Mouse (Mus musculus) right cerebral cortex, postnatal 36 days (tissue): ENCODE measurements around the gene Gnai2.

Source experiments
- DNase-seq, 2 experiments: peaks; one replicate each; pipeline ENCODE4 v3.0.0; 2022; ENCODE audit warnings: low spot score in 2 of 2, mixed read lengths in 1 of 2

The Gnai2 gene

GRCm38 (mm10) chr9:107635279-107636028, at the start of gene Gnai2:
Gene Gnai2, minus strand, starts transcription at chr9:107635367.
- DNase-seq = peak; percentile 88 to 91

GRCm38 (mm10) chr9:107682405-107682804, 47.2 kb upstream of the Gnai2 start:
- DNase-seq = no peak

GRCm38 (mm10) chr9:107679501-107679900, 44.3 kb upstream of the Gnai2 start, which contains the start of gene Gnat1:
Gene Gnat1, minus strand, starts transcription at chr9:107679712.
- no peak for DNase-seq

DNA sequence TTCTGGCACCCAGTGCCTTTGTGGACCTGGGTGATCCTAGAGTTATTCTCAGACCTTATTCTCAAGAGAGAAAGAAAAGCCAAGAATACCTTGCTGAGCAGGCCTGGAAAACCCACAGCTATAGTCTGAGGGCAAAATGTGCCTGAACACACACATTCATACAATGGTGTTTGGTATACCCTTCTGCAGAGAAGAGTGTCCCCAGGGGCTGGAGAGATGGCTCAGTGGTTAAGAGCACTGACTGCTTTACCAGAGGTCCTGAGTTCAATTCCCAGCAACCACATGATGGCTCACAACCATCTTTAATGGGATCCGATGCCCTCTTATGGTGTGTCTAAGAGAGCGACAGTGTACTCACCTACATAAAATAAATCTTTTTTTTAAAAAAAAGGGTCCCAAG, 43.7 kb upstream of the Gnai2 start:
- DNase-seq = no peak

DNA sequence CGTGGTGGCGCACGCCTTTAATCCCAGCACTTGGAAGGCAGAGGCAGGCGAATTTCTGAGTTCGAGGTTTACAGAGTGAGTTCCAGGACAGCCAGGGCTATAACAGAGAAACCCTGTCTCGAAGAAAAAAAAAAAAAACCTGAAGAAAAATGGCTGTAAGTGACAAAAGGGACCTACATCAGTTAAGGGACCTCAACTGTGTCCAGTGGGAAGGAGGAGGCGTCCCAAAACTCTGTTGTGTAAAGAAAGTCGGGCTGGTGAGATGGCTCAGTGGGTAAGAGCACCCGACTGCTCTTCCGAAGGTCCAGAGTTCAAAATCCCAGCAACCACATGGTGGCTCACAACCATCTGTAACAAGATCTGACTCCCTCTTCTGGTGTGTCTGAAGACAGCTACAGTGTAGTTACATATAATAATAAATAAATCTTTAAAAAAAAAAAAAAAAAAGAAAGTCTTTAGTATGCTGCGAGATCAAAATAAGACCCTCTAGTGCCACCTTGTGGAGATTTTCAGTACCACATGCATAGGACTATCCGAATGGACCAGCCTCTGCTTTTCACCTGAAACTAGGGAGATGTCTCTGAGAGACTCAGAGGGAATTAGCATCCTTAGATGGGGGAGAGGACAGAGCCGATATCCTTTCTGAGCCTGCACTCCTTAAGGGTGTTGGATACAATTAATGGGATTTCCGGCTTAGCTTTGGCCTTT, 42.8 kb upstream of the Gnai2 start:
- DNase-seq = peak; percentile 46 to 67

DNA sequence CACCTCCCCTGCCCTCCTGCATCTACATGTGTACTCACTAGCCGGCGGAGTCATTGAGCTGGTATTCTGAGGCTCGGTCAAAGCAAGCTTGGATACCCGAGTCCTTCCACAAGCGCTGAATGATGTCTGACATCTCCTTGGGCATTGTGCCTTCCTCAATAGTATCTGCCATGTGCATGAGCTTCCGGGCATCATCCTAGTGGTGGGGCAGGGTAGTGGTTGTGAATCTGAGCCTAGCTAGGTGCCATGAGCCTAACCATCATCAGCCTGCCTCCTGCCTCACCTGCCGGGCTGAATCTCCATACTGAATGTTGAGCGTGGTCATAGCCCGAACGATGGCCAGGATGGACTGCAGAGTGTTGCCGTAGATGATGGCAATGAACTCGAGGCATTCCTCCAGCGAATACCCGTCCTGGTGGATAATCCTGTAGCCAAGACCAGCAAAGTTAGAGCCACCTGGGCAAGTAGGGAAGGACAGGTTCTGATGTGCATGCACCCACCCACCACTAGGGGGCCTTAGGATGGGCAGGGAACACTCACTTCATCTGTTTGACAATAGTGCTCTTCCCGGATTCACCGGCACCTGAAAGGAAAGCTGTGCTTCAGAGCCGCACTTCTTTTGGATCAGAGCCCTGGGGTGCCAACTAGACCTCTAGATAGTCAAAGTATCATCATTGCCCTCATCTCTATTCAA, 42.1 kb upstream of the Gnai2 start:
- DNase-seq = no peak

DNA sequence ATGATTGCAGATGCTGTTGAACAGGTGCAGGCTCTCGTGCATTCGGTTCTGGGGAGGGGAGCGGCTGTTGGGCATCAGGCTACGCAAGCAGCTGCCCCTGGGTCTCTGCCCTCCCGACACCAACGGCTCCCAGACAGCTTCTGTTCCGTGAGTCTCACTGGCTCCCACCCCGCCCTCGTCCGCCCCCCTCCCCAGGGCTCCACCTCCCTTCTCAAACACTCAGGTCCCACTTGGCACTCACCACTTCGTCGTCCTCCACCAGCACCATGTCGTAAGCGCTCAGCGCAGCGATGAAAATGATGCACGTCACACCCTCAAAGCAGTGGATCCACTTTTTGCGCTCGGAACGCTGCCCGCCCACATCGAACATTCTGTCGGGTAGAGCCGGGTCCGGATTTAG, 41.1 kb upstream of the Gnai2 start:
- DNase-seq = no peak

GRCm38 (mm10) chr9:107675671-107676301, 40.6 kb upstream of the Gnai2 start:
- peak; percentile 41 to 45 for DNase-seq

DNA sequence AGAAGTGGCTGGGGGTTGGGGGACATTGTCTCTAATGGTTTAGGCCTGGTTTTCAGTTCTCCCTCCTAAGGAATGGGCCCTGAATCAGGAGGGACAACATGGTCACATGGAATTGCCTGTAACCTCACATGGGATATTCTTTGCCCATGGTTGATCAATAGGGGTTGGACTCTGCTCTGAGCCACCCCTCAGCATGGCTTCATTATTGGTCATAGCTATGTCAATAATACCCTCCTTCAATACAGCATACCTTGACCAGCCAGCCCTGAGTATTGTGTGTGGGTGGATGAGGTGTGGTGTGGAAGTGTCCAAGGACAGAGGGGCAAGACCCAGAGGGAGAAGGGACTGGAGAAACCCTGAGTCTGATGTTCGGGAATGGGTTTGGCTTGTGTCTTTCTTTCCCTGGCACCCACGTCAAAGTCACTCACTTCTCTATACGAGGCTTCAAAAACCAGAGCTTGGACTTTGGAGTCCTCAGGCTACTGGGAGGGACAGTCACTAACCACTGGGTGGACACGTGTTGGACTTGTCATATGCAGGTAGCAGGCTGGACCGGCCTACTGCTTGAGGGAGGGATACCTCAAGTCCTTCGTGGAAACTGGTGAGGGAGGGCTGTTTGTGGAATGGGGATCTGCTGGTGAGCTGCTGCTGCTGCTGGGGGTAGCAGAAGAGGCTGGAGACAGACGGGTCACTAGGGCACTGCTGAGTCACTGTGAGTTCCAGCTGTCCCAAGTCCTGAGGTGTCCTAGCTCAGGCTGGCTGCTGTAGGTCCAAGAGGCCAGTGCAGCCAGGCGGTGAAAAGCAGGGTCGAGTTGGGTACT, 39.7 kb upstream of the Gnai2 start:
- DNase-seq = no peak

- no peak for DNase-seq
Measured at GRCm38 (mm10) chr9:107670259-107670658, 35.1 kb upstream of the Gnai2 start.

DNA sequence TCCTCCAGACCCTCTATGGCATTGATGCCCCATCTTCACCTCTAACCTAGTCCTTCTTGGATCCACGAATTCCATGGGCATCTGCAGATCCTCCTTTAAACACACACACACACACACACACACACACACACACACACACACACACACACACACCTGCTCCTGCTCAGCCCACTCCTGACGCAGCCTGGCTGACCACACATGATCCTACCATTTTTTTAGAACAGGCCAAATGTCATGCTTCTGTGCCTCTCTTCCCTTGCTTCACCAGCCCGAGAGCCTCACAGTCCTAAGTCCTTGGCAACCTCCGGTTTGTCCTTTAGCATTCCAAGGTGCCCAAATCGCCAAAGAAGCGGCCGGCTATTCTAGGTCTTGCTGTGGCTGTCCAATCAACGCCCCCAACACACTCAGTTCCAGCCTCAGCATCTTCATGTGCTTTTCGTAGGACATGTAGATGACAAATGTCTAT, 34.3 kb upstream of the Gnai2 start, which contains the start of gene Slc38a3:
Gene Slc38a3 (minus strand): TSS at position 51 of the 466 bp plus-strand sequence.
- DNase-seq = no peak

GRCm38 (mm10) chr9:107668916-107669315, 33.7 kb upstream of the Gnai2 start:
- DNase-seq = no peak

DNA sequence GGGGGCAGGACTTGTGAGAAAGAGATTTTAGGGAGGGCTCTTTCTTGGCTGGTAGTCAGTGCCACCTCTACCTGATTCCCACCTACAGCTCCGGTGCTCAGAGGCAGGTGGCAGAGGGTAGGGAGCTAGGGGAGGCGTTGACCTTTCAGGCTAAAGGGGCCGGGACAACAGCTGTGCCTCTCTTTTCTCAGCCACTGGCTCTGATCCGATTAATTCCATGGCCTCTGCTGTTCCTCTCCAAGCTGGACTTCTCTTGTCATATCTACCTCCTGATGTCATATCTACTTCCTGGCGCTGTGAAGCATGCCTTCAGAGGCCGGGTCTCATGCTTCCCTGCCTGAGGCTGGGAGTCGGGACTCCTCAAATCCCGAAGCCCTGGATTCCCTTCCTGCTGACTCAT, 32.8 kb upstream of the Gnai2 start:
- DNase-seq = no peak

DNA sequence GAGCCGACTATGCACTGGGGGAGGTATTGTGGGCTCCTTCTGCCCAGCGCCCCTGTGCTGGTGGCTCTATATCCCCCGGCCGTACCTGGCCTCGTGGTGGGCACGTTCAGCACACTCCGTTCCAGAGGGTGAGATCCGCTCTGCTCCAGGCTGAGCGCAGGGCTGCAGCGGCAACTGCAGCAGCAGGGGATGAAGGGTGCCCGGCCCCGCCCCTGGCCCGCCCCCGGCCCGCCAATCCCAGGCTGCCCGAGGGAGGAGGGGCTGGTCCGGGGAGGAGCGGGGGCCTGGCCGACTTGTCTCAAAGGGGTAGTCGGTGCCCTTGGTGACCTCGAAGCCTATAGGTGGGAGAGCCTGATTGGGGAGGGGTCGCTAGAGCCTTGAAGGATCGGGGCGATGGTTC, 32.1 kb upstream of the Gnai2 start:
- DNase-seq = no peak

GRCm38 (mm10) chr9:107666751-107667205, 31.6 kb upstream of the Gnai2 start:
- DNase-seq = no peak

DNA sequence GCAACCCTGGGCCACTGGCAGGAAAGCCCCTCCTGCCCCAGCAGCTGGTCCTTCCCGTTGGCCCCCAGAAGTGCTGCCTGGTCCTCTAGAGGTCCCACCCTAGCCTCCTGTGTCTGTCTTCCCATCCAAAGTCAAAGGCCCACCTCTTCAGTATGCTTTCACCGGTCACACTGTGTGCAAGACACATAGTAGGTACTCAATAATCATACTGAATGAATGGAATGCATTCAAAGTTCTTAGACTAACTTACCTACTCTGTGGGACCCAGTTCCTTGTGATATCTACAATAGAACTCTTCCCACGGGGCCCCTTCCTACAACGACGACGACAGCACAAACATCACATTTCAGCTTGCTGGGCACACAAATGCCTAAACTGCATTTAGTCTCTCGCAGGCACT, 30.1 kb upstream of the Gnai2 start:
- DNase-seq = no peak

DNA sequence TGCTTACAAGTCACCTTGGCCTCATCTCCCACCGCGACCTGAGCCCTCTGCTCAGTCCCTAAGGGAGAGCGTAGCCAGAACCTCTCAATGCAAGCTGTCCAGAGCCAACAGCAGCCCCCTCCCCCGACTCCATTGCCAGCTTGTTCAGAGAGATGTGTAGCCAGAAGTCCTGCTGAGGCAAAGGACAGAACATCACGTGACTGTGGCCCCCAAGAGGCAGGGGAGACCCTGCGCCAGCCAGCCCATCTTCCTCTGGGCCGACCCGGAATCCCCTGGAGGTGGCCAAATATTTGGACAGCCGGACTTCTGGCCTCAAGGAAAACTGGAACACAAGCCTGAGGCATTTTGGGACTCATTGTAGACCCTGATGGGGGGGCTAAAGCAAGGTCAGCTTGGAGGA, 28.4 kb upstream of the Gnai2 start:
- no peak for DNase-seq

DNA sequence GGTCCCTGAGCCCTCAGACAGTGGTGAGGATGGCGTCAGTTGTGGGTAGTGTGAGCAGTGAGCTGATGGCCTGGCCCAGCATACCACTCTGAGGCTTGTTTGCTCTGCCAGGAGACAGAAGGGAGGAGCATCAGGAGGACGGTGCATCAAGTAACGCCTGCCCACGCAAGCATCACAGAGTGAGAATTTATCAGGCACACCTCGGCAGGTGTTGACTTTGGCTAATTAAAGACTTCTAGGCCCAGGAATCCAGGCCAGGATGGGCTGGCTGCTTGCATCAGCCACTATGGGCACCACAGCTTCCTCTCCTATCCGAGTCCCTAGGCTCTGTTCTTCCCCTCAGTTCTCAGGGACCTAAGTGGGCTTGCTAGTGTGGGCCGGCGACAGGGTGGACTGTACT, 27.2 kb upstream of the Gnai2 start:
- no peak for DNase-seq

DNA sequence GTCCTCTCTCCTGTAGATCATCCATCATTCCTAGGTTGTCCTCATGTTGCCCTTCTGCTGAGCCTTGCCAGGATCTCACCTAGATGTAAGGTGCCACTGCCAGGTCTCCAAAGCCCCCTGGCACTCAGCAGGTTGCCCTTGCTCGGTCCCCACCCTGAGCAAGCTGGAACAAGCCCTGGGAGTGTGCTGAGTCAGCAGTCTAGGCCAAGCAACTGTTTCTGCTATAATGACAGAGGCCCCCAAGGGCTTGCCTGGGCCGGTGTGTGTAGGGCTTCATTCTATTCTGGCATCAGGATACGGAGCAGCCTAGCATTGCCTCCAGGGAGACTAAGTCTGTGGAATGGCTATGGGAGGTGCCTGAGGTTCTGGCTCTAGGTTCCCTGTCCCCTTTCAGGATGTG, 25.6 kb upstream of the Gnai2 start:
- DNase-seq = no peak

DNA sequence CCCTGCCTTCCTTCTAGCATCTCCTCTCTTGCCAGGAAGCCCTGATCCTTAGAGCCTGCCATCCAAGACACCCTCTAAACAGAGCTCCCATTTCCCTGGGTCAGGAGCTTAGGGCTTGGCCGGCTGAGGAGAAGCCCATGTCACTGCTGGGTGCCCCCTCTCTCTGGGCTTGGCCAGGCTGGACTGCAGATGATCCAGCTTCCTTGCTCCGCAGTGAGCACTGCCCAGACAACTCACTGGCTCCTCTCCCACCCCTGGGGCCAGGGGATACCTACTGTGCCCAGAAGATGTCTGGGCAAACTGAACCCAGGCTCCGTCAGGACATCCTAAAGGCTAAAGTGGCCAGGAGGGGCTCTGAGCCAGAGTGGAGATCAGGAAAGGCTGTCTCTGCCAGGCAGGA, 24.8 kb upstream of the Gnai2 start:
- no peak for DNase-seq

DNA sequence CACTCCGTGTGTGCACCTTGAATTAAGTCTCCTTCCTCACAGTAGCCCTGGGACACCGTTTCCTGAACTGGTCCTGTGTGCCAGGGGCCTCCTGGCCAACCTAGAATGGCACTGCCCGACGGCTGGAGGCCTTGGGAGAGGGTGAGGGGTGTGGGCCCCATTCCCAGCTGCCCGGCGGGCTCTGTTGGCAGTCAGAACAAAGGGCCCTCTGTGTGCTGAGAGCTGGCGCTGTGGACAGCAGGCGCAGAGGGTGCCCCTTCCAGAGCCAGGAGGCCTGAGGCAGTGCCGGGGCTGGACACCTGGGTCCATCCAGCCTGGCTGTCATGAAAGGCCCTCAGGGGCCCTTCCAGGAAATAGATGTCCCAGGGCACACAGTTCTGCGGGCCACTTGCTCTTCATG, 24.4 kb upstream of the Gnai2 start:
- DNase-seq = peak; percentile 66 to 67
